Mouse (Mus musculus) c-Kit-positive CD71-positive TER-119-positive erythroid progenitor cells, embryonic 14.5 days (primary cell): Measurements from ENCODE around the gene Cx3cr1.

Experiments used
- DNase-seq: peaks from one replicate; pipeline ENCODE4 v3.0.0-alpha.2; 2013; ENCODE audit warnings: low spot score

Cx3cr1 gene

DNA sequence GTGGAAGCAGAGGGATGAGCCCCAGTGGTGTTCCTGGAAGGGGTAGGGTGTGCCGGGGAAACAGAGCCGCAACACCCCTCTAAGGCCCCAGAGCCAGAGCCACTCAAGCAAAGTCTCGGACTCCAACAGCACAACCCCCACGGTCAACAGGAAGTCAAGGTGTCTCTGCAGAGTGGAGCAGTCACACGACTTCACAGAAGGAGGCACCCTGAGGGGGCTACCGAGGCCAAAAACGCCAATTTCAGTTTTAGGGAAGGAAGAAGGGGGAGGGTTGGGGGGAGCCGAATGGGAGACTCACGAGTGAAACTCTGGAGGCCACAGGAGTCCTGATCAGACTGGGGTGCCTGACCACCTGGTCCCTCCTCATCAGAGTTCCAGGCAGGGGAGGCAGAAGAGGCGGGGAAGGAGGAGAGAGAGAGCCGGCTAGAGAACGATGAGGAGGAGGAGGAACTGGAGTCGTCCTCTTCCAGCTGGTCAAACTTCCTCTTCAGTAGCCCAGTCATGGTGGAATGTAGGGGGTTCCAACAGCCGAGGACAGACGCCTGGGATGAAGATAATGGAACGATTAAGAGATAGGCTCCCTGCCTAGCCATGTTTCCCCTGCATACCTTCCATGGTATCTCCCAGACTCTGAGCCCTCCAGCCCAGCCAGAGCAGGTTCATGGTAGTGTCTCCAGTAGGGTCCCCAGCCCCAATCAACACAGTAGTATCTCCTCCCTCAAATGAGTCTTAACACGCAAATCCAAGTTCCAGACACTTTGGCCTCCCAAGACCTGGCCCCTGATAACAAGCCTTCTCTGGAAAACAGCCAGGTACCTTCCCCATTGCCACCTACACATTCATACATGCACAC is 92.7 kb downstream of the Cx3cr1 start:
- no peak for DNase-seq

DNA sequence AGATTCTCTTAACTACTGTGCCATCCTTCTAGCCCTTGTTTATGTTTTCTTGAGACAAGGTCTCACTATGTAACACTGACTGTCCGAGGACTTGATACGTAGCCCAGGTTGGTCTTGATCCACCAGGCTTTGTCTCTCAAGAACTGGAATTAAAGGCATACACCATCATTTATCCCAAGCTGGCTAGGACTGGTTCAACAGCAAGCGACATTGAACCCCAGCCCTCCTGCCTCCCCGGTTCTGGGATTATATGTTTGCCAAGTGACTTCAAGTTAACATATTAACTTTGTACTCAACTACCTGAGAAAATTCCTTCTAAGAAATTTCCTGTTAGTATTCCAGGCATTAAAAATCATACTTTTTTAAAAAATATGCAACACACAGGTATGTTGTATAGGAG is 94.4 kb downstream of the Cx3cr1 start:
- no peak for DNase-seq

DNA sequence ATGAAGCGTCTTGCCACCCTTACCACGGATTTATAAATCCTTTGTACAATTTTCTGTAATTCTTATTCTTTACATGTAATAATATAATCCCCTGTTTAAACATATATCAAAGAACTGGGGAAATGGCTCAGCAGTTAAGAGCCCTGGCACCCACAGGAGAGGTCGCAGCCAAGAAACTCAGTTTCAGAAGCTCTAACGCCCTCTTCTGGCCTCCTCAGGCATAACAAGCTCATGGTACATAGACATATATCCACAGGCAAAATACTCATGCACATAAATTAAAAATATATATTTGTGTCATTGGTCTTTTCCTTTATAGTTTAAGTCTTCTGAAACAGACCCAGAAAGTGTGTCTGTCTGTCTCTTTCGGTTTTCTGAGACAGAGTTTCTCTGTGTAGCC is 95.1 kb downstream of the Cx3cr1 start:
- DNase-seq, result no peak

DNA sequence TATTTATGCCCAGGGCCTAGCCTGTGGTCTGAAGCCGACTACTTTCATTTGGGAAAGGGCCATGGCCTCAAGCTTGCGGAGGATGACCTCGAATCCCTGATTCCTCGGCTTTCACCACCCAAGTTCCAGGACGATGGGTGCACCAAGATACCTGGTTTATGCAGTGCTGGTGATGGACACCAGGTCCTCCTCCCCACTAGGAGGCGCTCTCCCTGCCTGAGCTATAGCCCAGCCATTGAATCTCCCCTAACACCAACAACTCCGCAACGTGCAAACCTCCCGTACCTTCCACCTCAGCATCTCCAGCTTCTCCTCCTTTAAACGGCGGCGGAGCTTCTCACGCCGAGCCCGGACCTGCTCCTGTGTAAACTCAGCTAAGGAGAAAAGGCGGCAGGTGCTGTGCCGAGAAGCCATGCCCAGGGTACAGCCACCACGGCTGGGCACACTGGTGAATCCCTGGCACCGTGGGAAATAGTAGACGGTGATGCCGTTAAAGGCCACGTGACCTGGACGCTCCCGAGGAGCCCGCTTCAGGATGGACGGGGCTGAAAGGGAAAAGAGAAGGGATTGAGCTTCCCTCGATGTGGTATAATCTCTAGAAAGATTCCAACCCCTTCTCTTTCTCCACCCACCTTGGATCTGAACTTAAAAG is 95.7 kb downstream of the Cx3cr1 start:
- DNase-seq, result no peak

DNA sequence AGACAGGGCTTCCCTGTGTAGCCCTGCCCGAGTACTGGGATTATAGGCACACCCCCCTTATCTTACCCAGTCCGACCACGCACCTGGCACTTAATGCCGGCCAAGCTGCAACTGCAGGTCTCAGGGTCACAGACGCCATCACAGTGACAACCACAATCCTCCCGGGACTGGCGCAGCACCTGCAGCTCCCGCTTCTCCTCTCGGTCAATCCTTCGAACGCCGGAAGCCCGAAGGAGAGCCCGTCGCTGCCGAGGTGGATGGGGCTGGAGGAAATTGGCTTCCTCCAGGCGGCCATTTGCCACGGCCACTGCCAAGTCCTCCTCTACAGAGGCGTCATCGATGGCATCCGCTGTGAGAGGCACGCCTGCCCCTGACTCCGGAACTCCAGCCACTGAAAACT is 96.4 kb downstream of the Cx3cr1 start:
- DNase-seq, result no peak

DNA sequence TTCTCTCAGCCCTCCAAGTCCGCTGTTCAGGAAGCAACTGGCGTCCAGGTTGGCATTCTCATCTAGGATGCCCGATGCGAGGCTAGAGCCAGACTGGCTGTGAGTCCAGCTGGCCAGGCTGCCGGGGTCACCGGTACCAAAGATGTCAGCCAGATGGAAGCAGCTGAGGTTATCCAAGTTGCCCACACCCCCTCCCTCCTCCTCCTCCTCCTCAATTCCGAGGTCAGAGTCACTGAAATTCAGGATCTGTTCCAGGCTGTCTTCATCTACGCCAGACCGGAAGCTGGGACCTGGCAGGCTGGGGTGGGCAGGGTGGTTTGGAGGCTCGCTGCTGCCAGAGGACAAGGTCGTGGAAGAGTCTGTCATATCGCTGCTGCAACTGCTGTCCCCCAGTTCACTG is 97.1 kb downstream of the Cx3cr1 start:
- DNase-seq, result no peak

DNA sequence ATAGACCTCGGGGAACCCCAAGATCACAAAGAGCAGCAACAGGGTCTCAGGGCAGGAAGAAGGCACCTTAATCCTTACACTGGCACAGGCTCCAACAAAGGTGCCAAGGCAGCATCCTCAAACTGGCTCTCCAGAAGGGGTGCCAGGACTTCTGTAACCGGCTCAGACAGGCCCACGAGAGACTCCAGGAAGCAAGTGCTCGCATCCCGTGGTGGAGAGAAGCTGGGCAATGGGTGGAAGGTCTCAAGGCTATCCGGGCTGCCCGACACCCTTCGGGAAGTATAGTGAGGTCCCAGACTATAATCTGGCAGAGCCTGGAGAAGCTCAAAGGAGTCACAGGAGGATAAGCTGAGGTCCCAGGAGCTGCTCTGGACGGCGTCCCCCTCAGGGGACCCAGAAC is 97.5 kb downstream of the Cx3cr1 start:
- DNase-seq, result no peak

DNA sequence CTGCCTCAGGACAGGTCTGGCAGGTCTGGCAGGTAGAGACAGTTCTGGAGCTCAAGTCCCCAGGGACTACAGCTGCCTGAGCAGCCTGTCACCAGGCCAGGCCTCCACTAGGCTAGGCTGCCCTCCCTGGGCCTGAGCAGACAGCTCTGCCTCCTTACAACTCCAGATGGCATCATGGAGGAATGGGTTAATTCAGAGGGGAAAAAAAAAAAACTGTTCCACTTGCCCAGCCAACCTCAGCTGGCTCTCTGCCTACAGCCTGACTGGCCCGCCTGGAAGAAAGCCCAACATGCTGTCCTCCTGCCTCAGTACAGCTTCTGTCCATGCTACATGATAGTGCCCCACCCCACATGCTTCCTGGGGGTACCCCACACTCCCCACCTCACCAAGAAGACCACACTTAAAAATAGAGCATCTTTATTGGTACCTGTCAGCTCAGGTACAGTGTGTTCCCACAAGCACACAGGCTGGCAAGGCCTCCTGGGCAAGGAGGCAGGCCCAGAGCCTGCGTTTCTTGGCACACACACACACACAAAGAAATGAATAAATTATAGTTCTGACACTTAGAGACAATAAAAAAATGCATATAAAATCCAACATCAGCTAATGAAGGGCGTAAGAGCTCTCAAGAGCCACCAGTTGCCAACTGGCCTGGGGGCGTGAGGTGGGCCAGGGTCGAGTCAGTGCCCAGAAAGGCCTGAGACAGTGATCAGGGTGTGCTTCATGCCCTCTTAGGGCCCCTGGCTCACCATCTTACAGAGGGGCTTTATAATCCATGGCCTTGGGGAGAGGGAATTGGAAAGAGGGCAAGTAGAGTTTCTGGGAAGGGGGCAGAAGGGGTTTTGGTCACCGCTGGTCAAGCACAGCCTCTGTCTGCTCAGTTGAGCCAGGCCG is 98.7 kb downstream of the Cx3cr1 start:
- DNase-seq, result no peak

DNA sequence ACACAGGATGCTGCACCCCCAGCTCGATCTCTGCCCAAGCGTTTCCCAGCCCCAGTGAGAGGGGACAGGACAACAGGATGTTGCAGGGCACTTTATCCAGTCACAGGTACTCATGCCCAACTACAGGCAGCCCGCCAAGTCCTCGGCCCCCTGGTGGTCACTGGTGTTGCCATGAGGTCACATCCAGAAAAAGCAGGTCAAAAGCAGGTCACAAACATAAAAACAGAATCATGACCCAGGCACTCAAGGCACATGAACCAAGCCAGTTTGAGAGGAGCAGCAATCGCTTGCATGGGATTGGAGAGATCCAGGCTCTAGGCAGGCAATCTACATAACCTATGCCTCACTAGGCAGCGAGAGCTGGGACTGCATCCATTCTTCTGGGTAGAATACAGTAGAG is 99.5 kb downstream of the Cx3cr1 start:
- DNase-seq, result no peak

DNA sequence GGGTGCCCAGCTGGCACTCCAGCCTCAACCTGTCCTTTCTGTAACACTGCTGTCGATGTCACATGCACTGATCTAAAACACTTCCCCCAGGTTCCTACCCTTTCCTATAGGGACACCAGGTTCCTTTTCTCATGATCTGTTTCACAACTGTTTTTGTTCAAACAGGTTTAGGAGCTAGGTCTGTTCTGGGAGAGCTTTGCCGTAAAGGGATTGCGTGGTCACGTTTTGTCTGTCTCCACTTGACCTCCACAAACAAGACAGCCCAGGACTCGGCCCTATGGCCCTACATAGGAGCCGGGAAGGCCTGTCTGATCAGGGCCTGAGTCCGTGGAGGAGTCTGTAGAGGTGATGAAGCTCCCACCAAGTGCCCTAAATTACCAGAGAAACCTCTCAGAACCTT is 99.9 kb downstream of the Cx3cr1 start:
- DNase-seq, result no peak

DNA sequence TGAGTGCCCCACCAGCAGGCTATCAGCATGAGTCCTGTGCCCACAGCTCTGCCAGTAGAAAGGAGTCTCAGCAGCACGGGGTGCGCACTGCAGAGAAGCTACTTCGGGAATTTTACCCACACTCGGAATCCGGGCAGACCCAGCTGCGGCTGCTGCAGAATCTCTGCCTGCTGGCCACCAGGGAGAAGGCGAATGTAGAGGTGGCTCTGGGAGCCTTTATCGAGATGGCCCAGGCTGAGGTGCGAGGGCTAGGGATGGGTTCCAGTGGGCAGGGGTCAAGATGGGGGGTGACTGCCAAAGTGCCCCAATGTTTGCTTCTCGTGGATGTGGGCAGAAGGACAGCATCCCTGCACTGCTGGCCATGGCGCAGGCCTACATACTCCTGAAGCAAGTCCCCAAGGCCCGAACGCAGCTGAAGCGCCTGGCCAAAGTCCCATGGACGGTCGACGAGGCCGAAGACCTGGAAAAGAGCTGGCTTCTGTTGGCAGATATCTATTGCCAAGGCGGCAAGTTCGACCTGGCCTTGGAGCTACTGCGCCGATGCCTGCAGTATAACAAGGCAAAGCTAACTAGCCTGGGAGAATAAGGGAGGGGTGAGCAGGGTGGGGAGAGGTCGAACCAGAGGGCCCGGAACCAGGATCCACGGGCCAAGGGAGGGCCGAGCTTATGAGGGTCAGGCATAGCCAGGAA is 103.3 kb downstream of the Cx3cr1 start:
- DNase-seq, result no peak

DNA sequence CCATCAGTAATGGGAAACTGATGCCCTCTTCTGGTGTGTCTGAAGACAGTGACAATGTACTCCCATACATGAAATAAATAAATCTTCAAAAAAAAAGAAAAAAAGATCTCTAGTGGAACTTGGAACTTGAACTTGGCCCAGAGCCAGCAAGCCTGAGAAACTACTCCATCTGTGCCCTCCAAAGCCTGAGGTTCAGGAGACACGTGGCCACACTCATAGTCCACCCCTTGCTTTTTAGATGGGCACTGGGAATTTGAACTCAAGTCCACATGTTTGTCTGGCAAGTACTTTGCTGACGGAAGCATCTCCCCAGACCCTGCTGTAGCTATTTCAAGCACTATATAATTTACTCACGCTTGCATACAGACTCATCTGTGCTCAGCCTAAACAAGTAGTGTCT is 104.5 kb downstream of the Cx3cr1 start:
- DNase-seq, result no peak

DNA sequence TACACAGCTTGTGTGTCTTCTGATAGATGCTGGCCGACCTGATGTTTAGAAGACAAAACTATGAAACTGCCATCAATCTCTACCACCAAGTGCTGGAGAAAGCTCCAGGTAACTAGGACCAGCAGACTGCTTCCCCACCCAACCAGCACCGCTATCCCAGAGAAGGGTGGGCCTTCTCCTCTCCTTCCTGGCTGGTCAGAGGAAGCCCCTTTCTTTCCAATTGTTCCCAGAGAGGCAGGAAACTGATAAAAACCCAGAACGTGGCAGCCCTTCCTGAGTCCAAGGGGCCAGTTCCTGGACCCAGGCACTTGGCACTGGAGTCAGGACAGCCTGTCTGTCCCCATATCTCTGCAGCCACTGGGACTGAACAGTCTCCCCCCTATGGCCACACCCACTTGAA is 105.5 kb downstream of the Cx3cr1 start:
- DNase-seq, result no peak

DNA sequence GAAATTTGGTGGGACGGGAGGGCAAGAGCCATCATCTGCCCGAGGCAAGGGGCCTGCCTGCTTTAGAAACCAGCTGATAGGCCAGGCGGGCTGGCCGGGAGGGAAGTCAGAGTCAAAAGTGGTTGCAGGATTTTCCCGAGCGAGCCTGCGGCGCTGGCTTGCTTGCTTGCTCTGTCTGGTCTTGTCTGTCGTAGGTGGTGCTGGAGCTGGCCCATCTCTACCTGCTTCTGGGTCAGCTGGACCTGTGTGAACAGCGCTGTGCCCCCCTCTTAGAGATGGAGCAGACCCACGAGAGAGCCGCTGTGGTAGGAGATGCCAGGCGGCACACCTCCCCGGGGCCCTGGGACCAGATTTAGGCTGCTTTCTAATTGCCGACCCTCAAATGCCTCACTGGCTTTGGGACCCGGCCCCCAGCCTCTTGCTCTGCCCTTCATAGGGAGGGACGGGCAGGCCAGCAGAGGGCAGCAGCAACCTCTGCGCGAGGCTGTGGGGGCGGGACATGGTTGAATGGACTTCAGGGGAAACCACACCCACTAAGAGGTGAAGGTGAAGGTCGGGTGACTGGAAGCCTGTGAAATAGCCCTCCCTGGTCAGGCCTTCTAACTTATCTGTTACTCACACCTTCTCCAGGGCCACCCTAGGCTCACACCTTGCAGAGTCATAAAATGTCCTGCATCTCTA is 106.6 kb downstream of the Cx3cr1 start:
- peak; percentile 30 for DNase-seq

DNA sequence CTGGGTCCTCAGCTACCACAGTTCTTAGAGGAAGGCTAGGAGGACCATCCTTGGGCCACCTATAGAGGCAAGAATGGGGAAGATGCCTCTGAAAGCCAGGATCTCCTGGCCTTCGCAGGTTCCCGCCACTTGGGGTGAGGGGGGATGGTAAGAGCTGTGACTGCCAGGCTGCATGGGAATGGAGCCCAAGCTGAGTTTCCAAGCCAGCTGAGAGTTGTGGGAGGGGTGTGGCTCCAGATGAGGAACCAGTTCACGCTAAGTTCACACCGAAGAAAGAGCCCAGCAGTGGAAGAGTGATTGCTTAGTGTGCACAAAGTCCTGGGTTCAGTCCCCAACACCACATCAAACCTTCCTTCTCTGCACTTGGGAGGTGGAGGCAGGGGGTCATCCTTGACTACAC is 107.5 kb downstream of the Cx3cr1 start:
- DNase-seq, result no peak

DNA sequence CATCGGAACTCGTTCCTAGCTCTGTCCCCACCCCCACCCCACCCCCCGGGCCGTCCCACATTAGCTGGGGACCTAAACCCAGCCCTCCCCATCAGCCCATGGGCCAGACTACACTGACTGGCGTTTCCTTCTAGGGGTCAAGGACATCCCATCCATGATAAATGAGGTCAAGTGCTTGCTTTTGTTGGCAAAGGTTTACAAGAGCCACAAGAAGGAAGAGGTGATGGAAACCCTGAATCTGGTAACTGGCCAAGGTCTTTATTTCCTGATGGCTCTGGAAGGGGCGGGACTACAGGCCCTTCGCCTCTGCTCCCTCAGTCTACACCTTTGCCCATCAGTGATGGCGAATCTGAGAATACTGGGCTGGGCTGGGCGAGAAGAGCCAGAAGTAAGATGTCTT is 110.8 kb downstream of the Cx3cr1 start:
- no peak for DNase-seq

DNA sequence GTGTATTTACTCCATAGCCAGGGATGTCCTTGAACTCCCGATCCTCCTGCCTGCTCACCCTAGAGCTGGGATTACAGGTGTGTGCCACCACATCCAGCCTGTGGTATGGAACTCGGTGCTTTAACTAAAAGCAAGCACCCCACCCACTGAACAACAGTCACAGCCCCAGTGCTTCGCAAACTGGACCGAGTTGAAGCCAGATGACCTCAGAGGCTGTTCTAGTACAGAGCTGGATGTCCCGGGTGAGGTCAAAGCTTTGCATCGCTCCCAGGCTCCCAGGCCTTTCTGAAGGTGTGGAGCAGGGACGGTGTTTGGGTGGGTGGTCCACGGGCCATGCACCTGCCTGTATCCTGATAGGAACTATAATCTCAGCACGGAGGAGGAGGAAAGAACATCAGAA is 118.3 kb downstream of the Cx3cr1 start:
- DNase-seq, result no peak

DNA sequence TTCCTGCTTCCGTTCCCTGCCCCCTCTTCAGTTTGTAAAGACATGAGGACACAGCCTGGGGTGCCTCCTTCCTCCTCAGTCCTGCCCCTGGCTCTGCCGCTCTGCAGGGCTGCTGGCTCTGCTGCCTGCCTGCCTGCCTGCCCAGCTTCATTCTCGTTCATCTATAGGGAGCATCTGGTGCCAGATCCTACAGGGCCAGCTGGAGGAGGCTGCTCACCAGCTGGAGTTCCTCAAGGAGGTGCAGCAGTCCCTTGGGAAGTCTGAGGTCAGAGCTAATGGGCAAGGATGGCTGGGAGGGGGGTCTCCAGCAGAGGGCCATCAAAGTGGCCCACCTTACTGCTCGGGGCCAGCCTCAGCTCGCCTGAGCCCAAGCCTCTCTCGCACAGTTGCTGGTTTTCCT is 119.2 kb downstream of the Cx3cr1 start:
- no peak for DNase-seq

DNA sequence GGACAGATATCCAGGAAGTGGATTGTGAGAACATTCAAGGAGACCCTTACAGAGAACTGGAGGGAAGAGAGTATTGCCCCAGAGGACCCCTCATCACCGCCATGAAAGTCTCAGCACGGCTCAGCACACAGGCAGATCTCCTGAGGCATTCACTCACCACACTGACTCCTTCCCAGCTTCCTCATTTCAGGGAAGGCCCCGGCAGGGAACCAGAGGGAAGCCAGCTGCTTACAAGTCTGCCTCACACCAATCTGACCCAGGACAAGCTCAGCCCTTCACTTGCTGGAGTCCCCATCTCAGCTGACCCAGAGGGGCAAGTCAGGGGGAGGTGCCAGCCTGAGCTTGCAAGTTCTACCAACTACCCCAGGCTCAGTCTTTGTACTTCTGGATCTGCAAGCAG is 120.9 kb downstream of the Cx3cr1 start:
- no peak for DNase-seq

DNA sequence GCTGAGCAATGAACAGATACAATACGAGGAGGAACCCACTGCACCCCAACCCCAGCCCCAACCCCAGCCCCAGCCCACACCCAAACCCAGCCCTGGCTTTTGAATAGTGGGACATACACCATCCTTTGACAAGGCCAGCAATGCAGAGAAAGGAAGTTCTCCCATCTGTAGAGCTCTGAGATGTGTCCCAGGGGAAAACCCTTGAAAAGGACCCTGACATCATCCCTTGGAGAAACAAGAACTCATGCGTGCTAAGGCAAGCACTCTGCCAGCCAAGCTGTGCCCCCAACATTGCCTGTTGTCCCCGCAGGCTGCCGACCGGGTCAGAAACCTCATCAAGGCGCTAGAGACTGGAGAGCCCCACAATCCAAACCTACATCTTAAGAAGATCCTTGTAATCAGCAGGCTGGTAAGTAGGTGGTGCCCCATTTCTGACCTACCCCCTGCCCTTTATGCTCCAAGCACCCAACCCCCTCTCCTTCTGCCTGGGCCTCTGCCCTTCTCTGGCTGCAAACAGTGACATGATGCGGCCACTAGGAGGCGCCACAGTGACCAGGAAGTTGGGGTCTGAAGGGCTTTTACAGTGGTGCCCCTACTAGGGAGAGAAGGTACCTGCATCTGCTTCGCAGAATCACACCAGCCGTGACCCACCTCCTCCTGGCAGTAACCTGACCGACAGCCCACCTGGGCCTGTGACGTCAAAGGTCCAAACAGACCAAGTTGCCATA is 124.3 kb downstream of the Cx3cr1 start:
- peak; percentile 26 for DNase-seq

DNA sequence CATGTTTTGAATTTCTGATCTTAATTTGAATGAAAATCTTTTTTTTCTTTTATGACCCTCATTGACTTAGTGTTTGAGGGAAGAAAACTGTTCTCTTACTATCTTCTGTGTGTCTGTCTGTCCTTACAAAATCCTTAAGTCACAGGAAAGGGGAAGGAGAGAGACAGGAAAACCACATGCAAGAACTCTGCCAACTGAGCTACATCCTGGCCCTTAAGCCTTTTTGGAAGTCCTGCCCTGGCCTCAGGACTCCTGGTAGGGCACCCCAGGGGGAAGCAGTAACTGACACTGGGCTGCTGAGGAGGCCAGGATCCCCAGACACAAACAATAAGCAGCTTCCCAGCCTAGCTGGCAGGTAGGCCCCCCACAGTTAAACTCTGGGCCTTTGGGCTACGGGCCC is 126.4 kb downstream of the Cx3cr1 start:
- no peak for DNase-seq
